Mouse (Mus musculus) midbrain, embryonic 10.5 days (tissue): ENCODE measurements around the gene Daglb. TPM values are rescaled to one million over a fixed set of nuclear protein-coding genes. Genes with fewer than 3 reads are reported as not detected.

Source experiments
- DNase-seq: peaks from one replicate; pipeline ENCODE4 v3.0.0-alpha.2; 2017; ENCODE audit warnings: low spot score
- H3K27ac ChIP-seq: fragments of 300-500 bp; sonication (generic); replicated peaks from 2 replicates; pipeline ENCODE4 v1.5.1; 2016; ENCODE audit warnings: mild to moderate bottlenecking
- H3K27me3 ChIP-seq: fragments of 300-500 bp; sonication (generic); 2 replicates; pipeline ENCODE4 v1.6.1; 2016; ENCODE audit warnings: low read depth, mild to moderate bottlenecking; ENCODE audit not compliant: poor library complexity, severe bottlenecking
- H3K36me3 ChIP-seq: fragments of 300-500 bp; sonication (generic); 2 replicates; pipeline ENCODE4 v1.6.1; 2016; ENCODE audit warnings: mild to moderate bottlenecking, moderate library complexity
- H3K4me1 ChIP-seq: fragments of 300-500 bp; sonication (generic); 2 replicates; pipeline ENCODE4 v1.6.1; 2016
- H3K4me3 ChIP-seq: fragments of 300-500 bp; sonication (generic); 2 replicates; pipeline ENCODE4 v1.5.1; 2016; ENCODE audit warnings: mild to moderate bottlenecking, moderate library complexity
- H3K9me3 ChIP-seq: fragments of 300-500 bp; sonication (generic); replicated peaks from 2 replicates; pipeline ENCODE4 v1.6.1; 2016; ENCODE audit warnings: mild to moderate bottlenecking
- WGBS: fragments of 180-500 bp; shearing (Covaris S2); methylation state at CpG from one replicate; pipeline ENCODE4 v1.1.7; 2016; 5-methylcytosine and 5-hydroxymethylcytosine counted together
- polyA plus RNA-seq: library from polyadenylated mRNA; unstranded; fragments of >200 nt; fragmentation: Nextera tagmentation; extraction: Ambion mirVana; gene quantifications from 2 replicates; pipeline ENCODE4 v1.2.1, GENCODE M21; 2016

Gene Daglb
- polyA plus RNA-seq, 1 experiment from 2014 or later, result 15.0 TPM

DNA sequence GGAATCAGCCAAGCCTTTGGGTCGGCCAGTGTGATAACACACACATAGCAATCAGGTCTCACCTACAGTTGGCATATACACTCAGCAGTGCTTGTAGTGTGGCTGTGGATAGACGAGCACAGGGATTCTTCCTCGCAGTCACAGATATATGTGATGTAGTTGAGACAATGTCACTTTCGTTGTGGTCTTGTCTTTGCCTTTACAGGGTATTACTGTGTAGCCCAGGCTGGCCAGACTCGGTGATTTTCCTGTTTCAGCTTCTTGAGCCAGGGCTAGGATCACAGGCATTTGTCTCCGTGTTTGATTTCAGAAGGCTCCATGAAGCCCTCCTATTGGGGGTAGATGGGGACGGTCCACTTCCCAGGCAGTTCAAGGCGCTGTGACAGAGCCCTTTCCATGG, 5.2 kb downstream of the Daglb start:
- H3K27ac ChIP-seq, result no peak overlapping the region
- WGBS, result 94% methylated on average over 8 of the region's 8 CpGs
- DNase-seq, result peak; percentile 3
- H3K9me3 ChIP-seq, result no peaks in the 10 kb centered on the region
- H3K4me1 ChIP-seq, result peaks cover 14% of the 10 kb centered on the region
- no peak overlapping the region for H3K4me3 ChIP-seq
- H3K27me3 ChIP-seq, result no peaks in the 10 kb centered on the region
- peaks cover 82% of the 10 kb centered on the region for H3K36me3 ChIP-seq

DNA sequence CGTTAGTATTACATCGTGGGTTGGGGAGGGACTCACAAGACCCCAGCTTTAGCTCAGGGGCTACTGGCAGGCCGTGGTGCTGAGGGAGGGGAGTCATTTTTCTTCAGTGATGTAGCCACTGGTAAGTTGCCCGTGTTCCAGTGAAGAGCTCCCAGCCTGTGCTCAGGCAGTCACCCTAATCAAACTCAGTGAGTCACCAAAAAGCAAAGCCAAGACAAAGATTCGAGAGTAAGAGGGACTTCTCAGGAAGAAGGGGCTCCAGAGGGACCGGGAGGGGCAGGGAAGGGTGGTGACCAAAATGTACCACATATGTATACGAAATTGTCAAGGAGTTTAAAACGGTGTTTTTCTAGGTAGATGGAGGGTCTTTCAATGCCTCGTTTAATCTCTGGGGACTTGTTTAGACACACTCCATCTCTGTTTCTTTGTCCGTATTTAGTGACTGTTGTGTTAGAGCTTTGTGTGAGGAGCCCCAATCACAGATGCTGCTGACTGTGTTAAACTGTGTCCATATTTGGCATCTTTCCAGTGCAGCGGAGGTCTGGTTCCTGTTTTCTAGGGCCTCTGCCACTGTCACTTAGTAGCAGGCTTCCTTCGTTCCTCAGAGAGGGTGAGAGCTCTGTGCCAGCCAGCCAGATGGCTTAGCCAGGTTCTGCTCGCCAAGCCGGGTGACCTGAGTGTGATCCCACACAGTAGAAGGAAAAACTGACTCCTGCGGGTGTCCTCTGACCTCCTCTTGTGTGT, 6.2 kb downstream of the Daglb start:
- Histone ChIP-seq H3K9me3 (no peaks in the 10 kb centered on the region), H3K36me3 (peaks cover 92% of the 10 kb centered on the region), H3K4me1 (peaks cover 4% of the 10 kb centered on the region), H3K27me3 (no peaks in the 10 kb centered on the region), H3K4me3 (no peak overlapping the region), H3K27ac (no peak overlapping the region)
- peak; percentile 8 for DNase-seq
- 91% methylated on average over 15 of the region's 15 CpGs for WGBS

DNA sequence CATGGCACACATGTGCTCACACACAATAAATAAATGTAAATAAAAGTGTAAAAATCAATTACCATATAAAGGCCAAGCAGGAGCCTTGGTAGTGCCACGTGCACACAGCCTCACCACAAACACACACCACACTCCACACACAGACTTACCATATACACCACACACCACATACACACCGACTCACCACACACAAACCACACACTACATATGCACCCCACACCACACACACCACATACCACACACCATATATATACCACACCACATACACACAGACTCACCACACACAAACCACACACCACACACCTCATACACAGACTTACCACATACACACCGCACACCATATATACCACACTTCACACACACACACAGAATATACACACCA, 6.8 kb downstream of the Daglb start:
- H3K36me3 ChIP-seq, result peaks cover 98% of the 10 kb centered on the region
- H3K27me3 ChIP-seq, result no peaks in the 10 kb centered on the region
- DNase-seq, result peak; percentile 7
- no peak overlapping the region for H3K4me3 ChIP-seq
- H3K27ac ChIP-seq, result no peak overlapping the region
- no peaks in the 10 kb centered on the region for H3K4me1 ChIP-seq
- no peaks in the 10 kb centered on the region for H3K9me3 ChIP-seq
- 95% methylated on average over 3 of the region's 3 CpGs for WGBS

DNA sequence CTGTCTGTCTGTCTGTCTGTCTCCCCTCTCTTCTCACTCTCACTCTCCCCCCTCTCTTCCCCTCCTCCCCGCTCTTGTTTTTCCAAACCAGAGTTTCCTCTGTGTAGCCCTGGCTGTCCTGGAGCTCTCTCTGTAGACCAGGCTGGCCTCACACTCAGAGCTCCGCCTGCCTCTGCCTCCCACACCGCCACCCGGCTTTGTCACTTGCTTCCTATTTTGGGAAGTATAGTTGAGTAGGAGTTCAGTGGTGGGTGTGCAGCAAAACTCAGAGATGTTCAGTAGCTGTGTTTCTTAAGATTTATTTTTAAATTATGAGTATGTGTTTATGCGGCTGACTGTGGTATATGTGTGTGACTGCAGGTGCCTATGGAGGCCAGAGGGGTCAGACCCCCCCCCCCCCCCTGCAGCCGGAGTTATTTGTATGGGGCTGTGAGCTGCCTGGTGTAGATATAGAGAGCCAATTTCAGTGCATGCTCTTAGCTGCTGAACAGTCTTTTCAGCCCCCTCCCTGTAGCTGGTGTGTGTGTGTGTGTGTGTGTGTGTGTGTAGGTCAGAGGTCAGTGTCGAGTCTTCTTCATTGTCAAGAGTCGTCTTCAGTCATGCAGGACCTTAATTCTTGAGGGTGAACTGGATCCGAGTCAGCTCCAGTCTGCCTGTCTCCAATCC, 7.7 kb downstream of the Daglb start:
- peaks cover 100% of the 10 kb centered on the region for H3K36me3 ChIP-seq
- DNase-seq, result peak; percentile 9
- H3K27me3 ChIP-seq, result no peaks in the 10 kb centered on the region
- 80% methylated on average over 9 of the region's 9 CpGs for WGBS
- H3K27ac ChIP-seq, result no peak overlapping the region
- H3K4me3 ChIP-seq, result no peak overlapping the region
- no peaks in the 10 kb centered on the region for H3K4me1 ChIP-seq
- no peaks in the 10 kb centered on the region for H3K9me3 ChIP-seq

DNA sequence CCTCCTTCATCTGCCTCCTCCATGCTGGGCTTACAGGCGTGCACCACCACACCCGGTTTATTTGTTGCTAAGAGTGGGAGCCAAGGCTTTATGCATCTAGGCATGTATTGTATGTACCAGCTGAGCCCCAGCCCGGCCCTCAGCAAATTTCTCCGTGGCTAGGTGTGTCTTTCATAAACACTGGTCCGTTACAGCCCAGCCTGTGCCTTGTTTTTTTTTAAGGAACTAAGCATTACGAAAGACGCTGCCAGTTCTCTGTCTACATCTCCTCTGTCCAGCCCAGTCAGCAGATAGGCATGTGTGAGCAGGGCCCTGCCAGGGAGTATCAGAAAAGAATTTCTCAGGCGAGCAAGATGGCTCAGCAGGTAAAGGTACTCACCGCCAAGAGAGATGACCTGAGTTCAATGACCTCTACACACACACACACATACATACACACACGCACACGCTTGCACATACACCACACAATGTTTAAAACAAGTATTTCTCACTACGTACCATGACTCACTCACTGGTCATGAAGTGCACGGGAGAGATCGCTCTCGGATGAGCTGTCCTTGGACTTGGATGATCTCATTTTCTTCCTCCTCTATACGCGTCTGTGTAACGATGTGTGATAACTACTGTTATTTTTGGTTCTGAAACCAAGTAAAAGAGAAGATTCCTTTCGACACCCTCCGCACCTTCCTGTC, 10.9 kb downstream of the Daglb start:
- WGBS, result 94% methylated on average over 20 of the region's 20 CpGs
- H3K36me3 ChIP-seq, result peaks cover 100% of the 10 kb centered on the region

DNA sequence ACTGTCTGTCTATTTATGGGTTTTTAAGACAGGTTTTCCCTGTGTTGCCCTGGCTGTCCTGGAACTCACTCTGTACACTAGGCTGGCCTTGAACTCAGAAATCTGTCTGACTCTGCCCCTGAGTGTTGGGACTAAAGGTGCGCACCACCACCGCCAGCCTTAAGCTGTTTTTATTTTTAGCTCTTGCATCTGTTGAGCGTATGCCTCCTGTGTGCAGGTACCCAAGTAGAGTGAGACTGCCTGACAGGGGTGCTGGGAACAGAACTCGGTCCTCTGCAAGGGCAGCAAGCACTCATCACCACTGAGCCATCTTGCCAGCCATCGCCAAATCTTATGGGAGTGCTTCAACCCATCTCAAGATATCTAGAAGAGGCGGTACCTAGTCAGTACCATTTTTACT, 11.6 kb downstream of the Daglb start:
- peaks cover 96% of the 10 kb centered on the region for H3K36me3 ChIP-seq
- H3K9me3 ChIP-seq, result no peaks in the 10 kb centered on the region
- H3K4me3 ChIP-seq, result no peak overlapping the region
- no peak for DNase-seq
- no peaks in the 10 kb centered on the region for H3K27me3 ChIP-seq
- no peak overlapping the region for H3K27ac ChIP-seq
- 92% methylated on average over 6 of the region's 6 CpGs for WGBS
- no peaks in the 10 kb centered on the region for H3K4me1 ChIP-seq

More for the DNA sequence above, 10.9 kb downstream of the Daglb start:
- Histone ChIP-seq H3K4me3 (no peak overlapping the region), H3K4me1 (no peaks in the 10 kb centered on the region), H3K27ac (no peak overlapping the region), H3K9me3 (no peaks in the 10 kb centered on the region), H3K27me3 (no peaks in the 10 kb centered on the region)
- DNase-seq, result no peak

DNA sequence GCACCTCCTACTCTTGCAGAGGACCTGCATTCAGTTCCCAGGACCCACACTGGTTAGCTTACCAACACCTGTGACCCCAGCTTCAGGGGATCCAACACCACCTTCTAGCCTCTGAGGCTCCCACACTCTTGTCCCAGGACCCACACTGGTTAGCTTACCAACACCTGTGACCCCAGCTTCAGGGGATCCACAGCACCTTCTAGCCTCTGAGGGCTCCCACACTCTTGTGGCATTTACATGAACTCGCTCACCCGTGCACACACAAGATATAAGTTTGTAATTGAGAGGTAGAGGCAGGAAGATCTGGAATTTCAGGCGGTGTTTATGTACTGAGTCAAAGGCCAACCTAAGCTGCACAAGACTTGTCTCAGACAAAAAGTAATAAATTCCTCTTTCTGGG, 13.5 kb downstream of the Daglb start:
- H3K9me3 ChIP-seq, result no peaks in the 10 kb centered on the region
- H3K36me3 ChIP-seq, result peaks cover 94% of the 10 kb centered on the region
- H3K27ac ChIP-seq, result no peak overlapping the region
- WGBS, result 94% methylated on average over 3 of the region's 3 CpGs
- no peaks in the 10 kb centered on the region for H3K4me1 ChIP-seq
- no peaks in the 10 kb centered on the region for H3K27me3 ChIP-seq
- no peak for DNase-seq
- H3K4me3 ChIP-seq, result no peak overlapping the region

DNA sequence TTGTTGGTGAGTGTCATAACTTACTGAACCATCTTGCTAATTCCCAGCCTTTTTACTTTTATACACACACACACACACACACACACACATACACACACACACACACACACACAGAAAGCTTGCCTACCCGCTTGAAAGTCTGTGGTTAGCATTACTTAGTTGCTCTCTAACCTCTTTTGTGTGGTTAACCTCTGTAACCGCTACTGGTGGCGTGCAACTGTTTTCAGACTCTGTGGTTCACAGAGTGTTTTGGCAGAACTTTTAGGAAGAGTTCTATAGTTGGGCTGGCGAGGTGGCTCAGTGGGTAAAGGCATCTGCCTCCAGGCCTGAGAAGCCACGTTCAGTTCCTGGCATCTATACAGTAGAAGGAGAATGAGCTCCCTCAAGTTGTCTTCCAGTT, 20.6 kb downstream of the Daglb start:
- no peaks in the 10 kb centered on the region for H3K27me3 ChIP-seq
- no peak overlapping the region for H3K4me3 ChIP-seq
- DNase-seq, result no peak
- 87% methylated on average over 5 of the region's 5 CpGs for WGBS
- no peaks in the 10 kb centered on the region for H3K4me1 ChIP-seq
- H3K9me3 ChIP-seq, result no peaks in the 10 kb centered on the region
- peaks cover 92% of the 10 kb centered on the region for H3K36me3 ChIP-seq
- no peak overlapping the region for H3K27ac ChIP-seq

DNA sequence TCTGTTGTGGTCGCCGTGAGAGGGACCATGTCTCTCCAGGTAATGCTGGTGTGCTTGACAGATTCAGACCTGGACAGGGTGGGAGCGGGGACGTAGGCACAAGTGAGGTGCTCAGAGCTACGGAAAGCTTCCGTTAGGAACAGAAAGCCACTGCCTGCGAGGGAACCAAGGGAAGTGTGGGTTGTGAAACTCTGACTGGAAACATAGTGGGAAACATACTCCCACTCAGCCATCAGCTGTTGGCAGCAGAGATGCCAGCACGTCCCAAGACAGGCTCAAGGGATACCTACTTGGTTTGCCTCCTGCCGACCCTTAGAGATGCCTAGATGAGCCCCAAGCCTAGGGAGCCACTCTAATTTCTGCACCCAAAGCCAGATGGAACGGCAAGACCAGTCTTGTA, 22.8 kb downstream of the Daglb start:
- peaks cover 97% of the 10 kb centered on the region for H3K36me3 ChIP-seq
- H3K27me3 ChIP-seq, result no peaks in the 10 kb centered on the region
- WGBS, result 93% methylated on average over 10 of the region's 10 CpGs
- no peaks in the 10 kb centered on the region for H3K9me3 ChIP-seq
- no peaks in the 10 kb centered on the region for H3K4me1 ChIP-seq
- H3K4me3 ChIP-seq, result no peak overlapping the region
- H3K27ac ChIP-seq, result no peak overlapping the region
- DNase-seq, result no peak

DNA sequence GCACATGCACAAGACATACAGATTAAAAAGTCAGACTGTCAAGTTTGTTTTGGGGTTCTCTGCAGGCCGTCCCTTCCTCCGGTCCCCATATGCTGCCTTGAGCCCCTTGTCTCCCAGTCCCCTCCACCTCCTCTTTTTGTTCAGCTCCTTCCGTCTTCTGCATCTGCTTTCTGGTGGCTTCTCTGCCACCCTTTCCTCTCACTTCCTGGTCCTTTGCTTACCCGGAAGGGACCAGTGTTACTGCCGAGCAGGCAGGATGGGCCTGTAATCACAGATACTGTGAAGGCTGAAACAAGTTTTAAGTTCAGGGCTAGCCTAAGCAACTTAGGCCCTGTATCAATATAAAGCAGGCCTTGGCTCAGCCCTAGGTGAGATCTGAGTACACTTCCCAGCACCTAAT, 23.6 kb downstream of the Daglb start:
- peaks cover 97% of the 10 kb centered on the region for H3K36me3 ChIP-seq
- no peaks in the 10 kb centered on the region for H3K9me3 ChIP-seq
- H3K4me3 ChIP-seq, result no peak overlapping the region

DNA sequence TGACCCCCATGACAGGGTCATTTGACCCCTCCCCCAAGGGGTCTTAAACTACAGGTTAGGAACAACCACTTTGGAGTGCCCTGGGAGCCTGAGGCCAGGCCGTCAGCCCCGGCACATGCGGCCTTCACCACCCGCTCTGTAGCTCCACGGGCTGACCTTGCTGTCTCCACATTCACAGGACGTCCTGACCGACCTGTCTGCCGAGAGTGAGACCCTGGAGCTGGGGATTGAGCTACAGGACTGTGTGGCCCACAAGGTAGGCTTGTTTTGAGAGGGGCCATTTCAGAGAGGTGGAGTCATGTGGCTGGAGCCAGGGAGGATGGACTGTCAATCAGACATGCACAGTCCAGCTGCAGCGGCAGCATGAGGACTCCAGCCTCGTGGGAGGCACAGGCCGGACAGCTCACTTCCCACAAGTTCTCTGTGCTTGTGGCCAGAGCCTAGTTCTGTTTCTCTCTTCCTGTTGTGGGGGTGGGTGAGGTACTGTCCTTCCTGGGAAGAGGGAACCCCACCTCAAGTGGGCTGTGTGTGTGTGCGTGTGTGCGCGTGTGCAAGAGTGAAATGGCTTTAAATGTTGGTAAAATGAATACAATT, 25.5 kb downstream of the Daglb start:
- H3K9me3 ChIP-seq, result no peaks in the 10 kb centered on the region
- peaks cover 97% of the 10 kb centered on the region for H3K36me3 ChIP-seq
- no peaks in the 10 kb centered on the region for H3K4me1 ChIP-seq
- H3K4me3 ChIP-seq, result no peak overlapping the region
- H3K27ac ChIP-seq, result no peak overlapping the region
- no peak for DNase-seq
- H3K27me3 ChIP-seq, result no peaks in the 10 kb centered on the region
- 93% methylated on average over 14 of the region's 14 CpGs for WGBS

More for the DNA sequence above, 23.6 kb downstream of the Daglb start:
- no peak for DNase-seq
- no peaks in the 10 kb centered on the region for H3K4me1 ChIP-seq
- WGBS, result 89% methylated on average over 5 of the region's 5 CpGs
- no peaks in the 10 kb centered on the region for H3K27me3 ChIP-seq
- no peak overlapping the region for H3K27ac ChIP-seq

DNA sequence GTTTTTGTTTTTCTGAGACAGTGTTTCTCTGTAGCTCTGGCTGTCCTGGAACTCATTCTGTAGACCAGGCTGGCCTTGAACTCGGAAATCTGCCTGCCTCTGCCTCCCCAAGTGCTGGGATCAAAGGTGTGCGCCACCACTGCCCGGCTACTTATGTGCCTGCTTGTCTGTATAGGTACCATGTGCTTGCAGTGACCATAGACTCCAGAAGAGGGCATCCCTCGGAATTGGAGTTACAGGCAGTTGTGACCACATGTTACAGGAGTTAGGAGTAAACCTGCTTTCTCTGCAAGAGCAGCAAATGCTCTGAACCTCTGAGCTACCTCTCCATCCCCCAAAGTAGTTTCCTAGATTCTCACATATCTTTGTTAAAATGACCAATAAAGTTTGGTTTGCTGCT, 27.4 kb downstream of the Daglb start:
- Histone ChIP-seq H3K27me3 (no peaks in the 10 kb centered on the region), H3K9me3 (no peaks in the 10 kb centered on the region), H3K4me1 (no peaks in the 10 kb centered on the region), H3K4me3 (no peak overlapping the region), H3K36me3 (peaks cover 98% of the 10 kb centered on the region), H3K27ac (no peak overlapping the region)
- no peak for DNase-seq
- WGBS, result 91% methylated on average over 4 of the region's 4 CpGs

DNA sequence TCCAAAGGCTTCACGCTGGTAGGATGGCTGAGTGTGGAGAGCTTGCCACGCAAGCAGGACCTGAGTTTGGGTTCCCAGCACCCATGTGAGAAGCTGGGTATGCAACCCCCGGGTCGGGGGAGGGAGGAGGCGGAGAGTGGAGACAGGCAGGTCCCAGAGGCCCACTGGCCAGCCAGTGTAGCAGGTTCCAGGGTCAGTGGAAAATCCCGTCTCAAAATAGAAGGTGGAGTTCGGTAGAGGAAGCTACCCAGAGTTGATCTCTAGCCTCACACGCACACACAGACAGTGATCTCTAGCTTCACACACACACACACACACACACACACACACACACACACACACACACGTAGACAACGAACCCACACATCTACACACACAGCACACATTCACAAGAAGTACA, 28.8 kb downstream of the Daglb start:
- Histone ChIP-seq H3K9me3 (no peaks in the 10 kb centered on the region), H3K4me3 (no peak overlapping the region), H3K27ac (no peak overlapping the region), H3K4me1 (no peaks in the 10 kb centered on the region), H3K36me3 (peaks cover 91% of the 10 kb centered on the region), H3K27me3 (no peaks in the 10 kb centered on the region)
- 91% methylated on average over 10 of the region's 10 CpGs for WGBS
- no peak for DNase-seq
